Comparison of ENCODE assay signal across 25 mouse cellular contexts in genomic region chr9:15007566-15007965, GRCm38 (mm10).
"Had no signal": no experiment of that assay in that cellular context is flagged by ENCODE, and none has a peak within 500 bp of the region (broad histone marks: within the 10 kb centered on the region; RNA-seq: fewer than 3 reads in every experiment).

No protein-coding gene starts in this region.

- H3K4me1 ChIP-seq: liver, embryonic 12.5 days had no signal

- H3K4me2 ChIP-seq: heart, embryonic 12.5 days; hindbrain, embryonic 12.5 days; hindbrain, embryonic 14.5 days; kidney, embryonic 15.5 days; limb, embryonic 13.5 days; limb, embryonic 15.5 days; liver, embryonic 12.5 days had no signal

- DNase-seq: gastrocnemius, adult 2 months; gastrocnemius, postnatal 10 days; gastrocnemius, postnatal 25 days; heart, adult 18-20 months; heart, postnatal 10 days; heart, postnatal 4 days; kidney, adult 11 months; kidney, adult 2 months; kidney, adult 9 months; kidney, postnatal 14 days; kidney, postnatal 36 days; layer of hippocampus, adult 9-11 months; layer of hippocampus, postnatal 36 days; left cerebral cortex, postnatal 4 days had no signal

- H3K27me3 ChIP-seq: heart, embryonic 12.5 days; hindbrain, embryonic 12.5 days; kidney, embryonic 15.5 days; limb, embryonic 13.5 days; limb, embryonic 15.5 days; liver, embryonic 12.5 days had no signal

- H3K9me3 ChIP-seq: heart, embryonic 10.5 days; heart, embryonic 12.5 days; hindbrain, embryonic 10.5 days; hindbrain, embryonic 12.5 days; kidney, embryonic 15.5 days; limb, embryonic 13.5 days; limb, embryonic 15.5 days; liver, embryonic 12.5 days had no signal

- H3K4me3 ChIP-seq: gastrocnemius, adult 2 months; heart, embryonic 10.5 days; heart, embryonic 12.5 days; hindbrain, embryonic 10.5 days; hindbrain, embryonic 12.5 days; kidney, embryonic 15.5 days; limb, embryonic 13.5 days; limb, embryonic 15.5 days; liver, embryonic 12.5 days had no signal

- H3K9ac ChIP-seq: heart, embryonic 12.5 days; hindbrain, embryonic 12.5 days; hindbrain, embryonic 14.5 days; kidney, embryonic 15.5 days; limb, embryonic 13.5 days; limb, embryonic 15.5 days; liver, embryonic 12.5 days had no signal

- ATAC-seq: intestine, embryonic 16.5 days; liver, embryonic 12.5 days had no signal

- H3K27ac ChIP-seq: gastrocnemius, adult 2 months; heart, embryonic 10.5 days; hindbrain, embryonic 10.5 days; hindbrain, embryonic 12.5 days; hindbrain, embryonic 14.5 days; kidney, embryonic 15.5 days; kidney, postnatal 0 days; limb, embryonic 13.5 days; limb, embryonic 15.5 days; liver, embryonic 12.5 days had no signal
